Mouse (Mus musculus) A20 (cell line): ENCODE data around the gene Tmem95.

Experiments
- DNase-seq: peaks from one replicate; pipeline ENCODE4 v3.0.0-alpha.2; 2011; ENCODE audit warnings: low read depth, low spot score

Gene Tmem95

GRCm38 (mm10) chr11:69910781-69911560 lies 33.2 kb upstream of the Tmem95 start:
- no peak for DNase-seq

DNA sequence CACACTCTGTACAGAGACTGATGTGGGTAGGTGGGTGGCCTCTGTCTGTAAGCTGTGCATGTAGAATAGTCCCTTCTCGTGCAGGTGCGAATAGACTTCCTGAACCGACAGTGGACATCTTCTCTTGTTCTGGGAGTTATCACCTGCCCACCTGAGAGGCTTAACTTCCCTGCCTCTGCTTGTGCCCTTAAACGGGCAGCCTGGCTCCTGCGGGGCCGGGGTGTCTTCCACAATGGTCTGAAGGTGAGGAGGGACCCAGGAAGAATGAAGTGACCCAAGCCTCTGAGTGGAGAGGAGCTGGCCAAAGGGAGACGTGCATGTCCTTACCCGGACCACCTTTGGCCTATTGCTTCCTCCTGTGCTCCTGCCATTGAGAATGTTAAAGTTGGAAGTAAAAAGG lies 32.4 kb upstream of the Tmem95 start:
- DNase-seq = no peak

DNA sequence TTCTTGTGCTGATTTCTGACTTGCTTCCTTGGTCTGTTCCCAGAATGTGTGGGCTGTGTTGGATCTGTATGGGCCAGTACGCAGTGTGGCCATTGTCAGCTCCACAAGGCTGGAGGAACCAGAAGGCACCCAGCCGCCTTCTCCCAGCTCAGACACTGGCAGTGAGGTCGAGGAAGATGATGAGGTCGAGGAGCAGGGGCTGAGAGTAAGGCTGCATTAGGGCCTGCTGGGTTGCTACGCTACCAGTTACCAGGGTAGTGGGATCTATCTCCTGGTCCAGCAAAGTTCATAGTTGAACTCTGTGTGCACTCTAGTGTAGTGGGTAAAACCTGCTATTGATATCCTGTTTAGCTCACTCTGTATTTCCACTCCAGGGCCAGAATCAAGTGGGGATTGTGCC lies 31.4 kb upstream of the Tmem95 start:
- no peak for DNase-seq

GRCm38 (mm10) chr11:69908645-69909044 lies 30.8 kb upstream of the Tmem95 start:
- DNase-seq = no peak

GRCm38 (mm10) chr11:69904311-69904710 lies 26.5 kb upstream of the Tmem95 start:
- no peak for DNase-seq

DNA sequence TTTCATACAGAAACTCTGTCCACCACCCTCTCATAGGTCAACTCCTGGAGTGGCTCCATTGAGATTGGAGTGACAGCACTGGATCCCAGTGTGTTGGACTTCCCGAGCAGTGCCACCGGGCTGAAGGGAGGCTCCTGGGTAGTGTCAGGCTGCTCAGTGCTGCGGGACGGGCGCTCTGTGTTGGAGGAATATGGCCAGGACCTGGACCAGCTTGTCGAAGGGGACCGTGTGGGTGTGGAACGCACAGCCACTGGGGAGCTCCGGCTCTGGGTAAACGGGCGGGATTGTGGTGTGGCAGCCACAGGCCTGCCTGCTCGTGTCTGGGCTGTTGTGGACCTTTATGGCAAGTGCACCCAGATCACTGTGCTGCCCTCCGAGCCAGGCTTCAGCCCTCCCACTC lies 25.2 kb upstream of the Tmem95 start:
- no peak for DNase-seq

DNA sequence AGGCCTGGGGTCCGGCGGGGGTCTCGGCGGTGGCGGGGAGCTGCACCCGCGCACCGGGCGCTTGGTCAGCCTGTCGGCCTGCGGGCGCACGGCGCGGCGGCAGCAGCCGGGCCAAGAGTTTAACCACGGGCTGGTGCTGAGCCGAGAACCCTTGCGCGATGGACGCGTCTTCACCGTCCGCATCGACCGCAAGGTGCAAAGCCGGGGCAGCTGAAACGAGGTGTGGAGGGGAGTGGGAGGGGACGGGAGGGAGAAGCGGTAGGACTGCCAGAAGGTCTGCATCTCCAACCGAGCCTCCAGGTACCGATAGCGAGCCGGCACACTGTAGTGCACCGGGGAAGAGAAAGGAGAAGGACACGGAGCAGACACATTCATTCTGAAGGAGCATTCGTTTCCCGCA lies 24.2 kb upstream of the Tmem95 start:
- DNase-seq = peak; percentile 51

GRCm38 (mm10) chr11:69901406-69901846 lies 23.6 kb upstream of the Tmem95 start:
- peak; percentile 98 for DNase-seq

DNA sequence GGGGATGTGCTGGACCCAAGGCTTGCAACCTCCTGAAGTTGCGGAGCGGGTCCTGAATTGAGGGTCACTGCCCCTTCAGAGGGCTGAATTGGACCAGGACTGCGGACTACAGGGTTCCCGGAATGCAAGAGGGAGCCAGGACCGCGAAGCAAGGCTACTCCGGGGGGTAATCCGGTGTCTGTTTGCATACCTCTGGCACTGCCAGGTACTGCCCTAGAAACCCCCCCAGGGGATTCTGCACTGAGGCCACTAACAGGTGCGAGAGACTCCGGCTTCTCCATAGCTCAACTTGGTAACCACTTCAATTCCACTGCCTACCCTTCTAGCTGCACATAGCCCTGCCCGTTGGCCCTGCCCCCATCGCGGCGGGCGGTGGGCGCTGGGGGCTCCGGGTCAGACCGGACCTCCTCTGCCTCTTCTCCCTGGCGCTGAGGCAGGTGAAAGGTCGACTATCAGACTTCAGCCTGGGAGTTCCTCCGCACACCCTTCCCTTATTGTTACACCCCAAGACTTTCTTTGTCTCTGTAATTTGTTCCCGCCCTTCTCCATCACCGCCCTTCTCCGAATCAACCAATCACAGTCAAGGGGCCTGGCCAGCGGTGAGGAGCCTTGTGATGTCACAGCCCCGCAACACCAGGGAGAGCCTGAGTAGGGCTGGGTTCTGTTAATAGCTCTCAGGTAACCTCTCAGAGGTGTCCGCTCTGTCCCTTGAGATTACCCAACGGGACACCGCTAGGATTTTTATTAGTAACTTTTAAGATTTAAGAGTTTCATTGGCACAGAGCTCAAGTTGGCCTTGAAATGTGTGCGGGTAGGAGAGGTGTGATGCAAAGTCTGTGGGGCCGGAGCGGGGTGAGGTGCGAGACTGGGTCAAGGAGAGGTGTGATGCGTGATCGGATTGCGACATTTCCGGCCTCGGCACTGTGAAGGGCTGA lies 22.9 kb upstream of the Tmem95 start, which contains the start of the genes 2810408A11Rik and Neurl4:
TSS of gene 2810408A11Rik (minus strand) at position 517 of the 935 bp plus-strand sequence.
TSS of gene Neurl4 (plus strand) at position 602 of the 935 bp plus-strand sequence.
- DNase-seq = peak; percentile 97

DNA sequence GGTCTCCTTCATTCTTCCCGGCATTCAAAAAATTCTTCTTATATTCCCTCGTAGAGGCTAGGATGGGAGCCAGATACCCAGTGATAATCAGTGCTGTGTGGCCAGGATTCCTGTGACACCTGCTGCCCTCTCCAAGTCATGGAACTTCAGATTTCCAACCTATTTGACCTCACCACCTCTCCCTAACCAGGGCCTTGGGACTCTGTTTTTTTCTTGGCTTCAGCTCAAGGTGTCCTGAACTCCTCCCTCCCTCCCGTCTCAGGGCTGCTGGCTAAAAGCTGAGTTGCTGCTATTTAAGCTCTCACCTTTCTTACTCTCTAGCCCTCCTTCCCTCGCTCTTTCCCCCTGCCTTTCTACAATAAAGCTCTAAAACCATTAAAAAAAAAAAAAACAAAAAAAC lies 22.1 kb upstream of the Tmem95 start:
- no peak for DNase-seq

GRCm38 (mm10) chr11:69895291-69895690 lies 17.5 kb upstream of the Tmem95 start, which contains the start of gene Acap1:
Gene Acap1, minus strand, starts transcription at chr11:69895539.
- DNase-seq = peak; percentile 77

- DNase-seq = peak; percentile 73
Measured at GRCm38 (mm10) chr11:69894671-69895070, 16.9 kb upstream of the Tmem95 start.

DNA sequence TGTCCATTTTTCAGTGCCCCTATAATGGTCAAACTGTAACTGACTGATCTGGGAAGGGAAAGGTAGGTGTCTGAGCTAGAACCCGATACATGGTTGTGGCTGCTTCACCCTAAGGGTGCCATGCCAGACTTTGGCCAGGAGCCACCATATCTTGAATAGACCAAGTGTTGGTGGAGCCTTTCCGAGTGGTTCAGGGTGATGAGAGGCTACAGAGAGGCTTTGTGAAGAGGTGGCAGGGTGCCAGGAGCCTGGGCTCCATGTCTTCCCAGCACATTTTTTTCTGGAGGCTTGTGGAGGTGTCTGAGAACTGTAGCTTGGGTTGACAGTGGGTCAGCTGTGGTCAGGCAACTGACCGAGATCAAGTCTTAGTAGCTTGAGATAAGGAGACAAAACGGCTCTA lies 13.7 kb upstream of the Tmem95 start:
- DNase-seq = no peak

DNA sequence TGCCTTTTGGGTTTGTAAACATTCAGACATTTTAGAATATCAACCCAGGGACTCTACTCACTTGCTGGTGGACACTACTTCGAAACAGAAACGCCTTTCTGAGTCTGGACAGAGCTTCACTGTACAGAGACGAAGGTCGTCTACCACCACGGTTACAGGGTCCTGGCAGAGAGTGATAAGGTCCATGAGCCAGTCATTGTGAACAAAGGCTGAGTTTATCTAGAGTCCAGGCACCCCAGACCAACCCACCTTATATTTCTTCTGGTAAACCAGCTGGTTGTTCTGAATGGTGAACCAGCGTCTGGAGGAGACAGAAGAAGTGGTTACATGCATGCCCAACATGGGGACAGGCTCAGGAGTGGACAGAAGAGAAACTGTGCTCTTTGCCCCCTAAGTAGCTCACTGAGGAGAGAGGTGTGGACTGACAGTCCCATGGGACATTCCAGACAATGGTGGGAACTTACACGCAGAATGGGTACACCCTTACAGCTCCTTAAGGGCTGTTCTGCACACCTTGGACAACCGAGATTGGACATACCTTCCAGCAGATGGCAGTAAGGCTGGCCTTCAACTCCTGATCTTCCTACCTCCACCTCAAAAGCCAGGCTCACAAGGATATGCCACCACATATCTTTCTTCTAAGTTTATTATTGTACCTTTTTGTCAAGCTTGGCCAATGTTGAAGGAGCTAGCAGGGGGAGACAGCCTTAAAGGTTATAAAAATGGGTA lies 9.3 kb upstream of the Tmem95 start:
- peak; percentile 27 for DNase-seq

DNA sequence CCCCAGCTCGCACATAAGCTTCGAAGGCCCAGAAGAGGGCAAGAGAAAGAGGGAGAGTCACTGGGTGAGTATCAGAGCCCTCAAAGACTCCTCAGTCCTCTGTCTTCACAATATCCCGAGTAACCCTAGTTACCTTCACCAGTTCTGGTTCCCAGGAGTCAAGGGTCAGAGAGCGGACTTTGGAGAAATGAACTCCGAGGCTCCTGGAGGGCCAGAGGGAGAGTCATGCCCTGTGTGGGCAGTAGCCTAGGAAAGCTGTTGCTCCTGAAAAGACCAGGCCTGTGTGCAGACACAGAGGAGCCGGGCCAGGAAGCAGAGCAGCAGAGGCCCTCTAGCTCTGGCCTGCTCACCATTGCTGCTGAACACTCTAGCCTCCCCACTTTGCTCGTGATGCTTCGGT lies 6.8 kb upstream of the Tmem95 start:
- no peak for DNase-seq

DNA sequence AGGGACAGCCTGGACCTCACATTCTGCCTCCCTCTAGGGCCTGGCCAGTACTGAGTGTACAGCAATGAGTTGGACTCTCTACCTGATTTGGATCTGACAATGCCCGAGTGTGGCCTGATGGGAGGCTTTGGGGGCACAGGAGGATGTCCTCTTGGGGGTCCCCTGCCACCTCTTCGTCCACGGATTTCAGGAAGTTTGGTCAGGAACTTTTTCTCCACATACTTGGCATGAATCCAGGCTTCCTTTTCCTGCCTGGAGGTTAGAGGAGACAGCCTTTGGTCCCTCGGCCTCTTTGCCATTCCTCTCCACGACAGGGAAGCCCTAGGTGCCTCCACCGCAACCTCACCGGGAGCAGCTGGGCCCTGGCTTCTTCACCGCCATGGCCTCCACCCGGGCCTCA lies 6.4 kb upstream of the Tmem95 start:
- no peak for DNase-seq

DNA sequence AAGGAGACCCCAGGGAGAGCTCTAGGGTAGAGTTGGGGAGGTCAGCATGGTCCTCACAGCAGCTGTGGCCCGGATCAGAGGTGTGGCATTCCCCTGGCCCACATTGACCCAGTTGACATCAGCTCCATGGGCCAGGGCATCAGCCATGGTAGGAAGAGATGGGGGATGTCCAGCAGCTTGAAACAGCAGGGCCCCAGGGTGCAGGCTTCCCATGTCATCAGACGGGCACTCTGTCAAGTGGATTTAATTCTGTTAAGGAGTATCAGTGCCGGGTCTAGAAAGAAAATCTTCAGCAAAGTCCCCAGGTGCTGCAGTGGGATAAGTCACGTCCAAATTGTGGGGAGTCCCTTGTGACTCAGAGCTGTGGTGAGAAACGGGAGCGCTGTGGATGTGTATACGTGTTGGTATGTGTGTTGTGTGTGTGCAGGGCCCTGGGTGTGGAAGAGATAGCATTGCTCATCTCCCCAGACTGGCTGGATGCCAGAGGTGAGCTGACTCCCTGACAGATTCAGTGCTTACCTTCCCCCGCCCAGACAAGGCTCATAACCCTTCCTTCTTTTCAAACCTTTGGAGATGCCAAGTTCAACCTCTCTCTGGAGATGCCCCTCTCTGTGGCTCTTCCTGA lies 5.8 kb upstream of the Tmem95 start:
- DNase-seq = no peak

GRCm38 (mm10) chr11:69883066-69883465 lies 5.2 kb upstream of the Tmem95 start:
- DNase-seq = peak; percentile 65

- DNase-seq = no peak
Measured at GRCm38 (mm10) chr11:69881787-69882670, 4.2 kb upstream of the Tmem95 start.
